Mouse (Mus musculus) bone marrow macrophage, adult 2 months (primary cell): ENCODE results near the gene Acot4. TPM values are rescaled to one million over a fixed set of nuclear protein-coding genes. Genes with fewer than 3 reads are reported as not detected.
"Not testable (repeated sequence)": the region's sequence is repeated elsewhere in the genome, so short reads cannot be mapped to it uniquely, and the experiment has no call there.

ENCODE experiments used
- H3K27ac ChIP-seq: 2 replicates; pipeline ENCODE4 v1.5.1; 2012; ENCODE audit warnings: low read depth, low read length; ENCODE audit not compliant: insufficient read depth
- H3K4me1 ChIP-seq: 2 replicates; pipeline ENCODE4 v1.6.1; 2012; ENCODE audit warnings: low read length; ENCODE audit not compliant: control insufficient read depth, insufficient read depth
- H3K4me3 ChIP-seq: 2 replicates; pipeline ENCODE4 v1.5.1; 2012; ENCODE audit warnings: mild to moderate bottlenecking, low read length, moderate library complexity; ENCODE audit not compliant: insufficient read depth
- CTCF ChIP-seq: IDR thresholded peaks from 2 replicates; pipeline ENCODE4 v1.5.1; 2012; ENCODE audit warnings: low read depth, mild to moderate bottlenecking, low read length, moderate library complexity
- POLR2A ChIP-seq: IDR thresholded peaks from 2 replicates; pipeline ENCODE4 v1.6.1; 2012; ENCODE audit warnings: mild to moderate bottlenecking, low read depth, low read length, borderline replicate concordance
- polyA plus RNA-seq: library from polyadenylated mRNA; stranded (reverse); fragments of >200 nt; gene quantifications from 2 replicates; pipeline ENCODE4 v1.2.4, GENCODE M21; 2012; ENCODE audit not compliant: missing spikeins, insufficient read depth, insufficient read length

The Acot4 gene
- polyA plus RNA-seq, 1 experiment: 0.09 TPM

- peaks cover 7% of the 10 kb centered on the region for H3K4me1 ChIP-seq
- no peak overlapping the region for H3K27ac ChIP-seq
- no peak overlapping the region for H3K4me3 ChIP-seq
- no peak for TF ChIP-seq POLR2A
- TF ChIP-seq CTCF: peak; percentile 60
Measured at GRCm38 (mm10) chr12:84030659-84031332, 7.4 kb upstream of the Acot4 start.

GRCm38 (mm10) chr12:84032854-84033253 is 5.3 kb upstream of the Acot4 start:
- H3K4me1 ChIP-seq: peaks cover 7% of the 10 kb centered on the region
- H3K4me3 ChIP-seq: no peak overlapping the region
- no peak overlapping the region for H3K27ac ChIP-seq
- TF ChIP-seq CTCF (no peak), POLR2A (no peak)

GRCm38 (mm10) chr12:84033302-84033701 is 4.9 kb upstream of the Acot4 start:
- not testable (repeated sequence) for H3K27ac ChIP-seq, H3K4me1 ChIP-seq, H3K4me3 ChIP-seq

- H3K4me1 ChIP-seq: peaks cover 7% of the 10 kb centered on the region
- TF ChIP-seq CTCF (no peak), POLR2A (no peak)
- H3K4me3 ChIP-seq: no peak overlapping the region
- H3K27ac ChIP-seq: no peak overlapping the region
Measured at GRCm38 (mm10) chr12:84034108-84034507, 4.1 kb upstream of the Acot4 start.

- peak within 1 kb of the TSS; percentile 55 for H3K4me3 ChIP-seq
- not testable (repeated sequence) for H3K27ac ChIP-seq, H3K4me1 ChIP-seq
Measured at GRCm38 (mm10) chr12:84038691-84039111, 522 bp downstream of the Acot4 start, which contains the start of gene Gm49366. Gene Gm49366, plus strand, starts transcription at chr12:84038935.

GRCm38 (mm10) chr12:84042248-84042647 is 4.1 kb downstream of the Acot4 start:
- H3K27ac ChIP-seq: no peak overlapping the region
- no peak overlapping the region for H3K4me3 ChIP-seq
- TF ChIP-seq CTCF (no peak), POLR2A (no peak)
- H3K4me1 ChIP-seq: peaks cover 6% of the 10 kb centered on the region

GRCm38 (mm10) chr12:84044045-84044444 is 5.9 kb downstream of the Acot4 start:
- TF ChIP-seq CTCF: no peak
- no peak for TF ChIP-seq POLR2A
- no peak overlapping the region for H3K4me3 ChIP-seq
- peaks cover 6% of the 10 kb centered on the region for H3K4me1 ChIP-seq
- no peak overlapping the region for H3K27ac ChIP-seq

GRCm38 (mm10) chr12:84046906-84047305 is 8.7 kb downstream of the Acot4 start:
- H3K4me3 ChIP-seq: no peak overlapping the region
- H3K4me1 ChIP-seq: peaks cover 6% of the 10 kb centered on the region
- H3K27ac ChIP-seq: no peak overlapping the region
- no peak for TF ChIP-seq POLR2A
- TF ChIP-seq CTCF: no peak

- not testable (repeated sequence) for H3K4me1 ChIP-seq, H3K4me3 ChIP-seq, H3K27ac ChIP-seq
Measured at GRCm38 (mm10) chr12:84050744-84051143, 12.6 kb downstream of the Acot4 start.

- no peak for TF ChIP-seq CTCF
- Histone ChIP-seq H3K4me3 (no peak within 1 kb of the TSS), H3K4me1 (peaks cover 3% of the 10 kb centered on the region; the same call in 1 of the 2 replicates), H3K27ac (no peak within 1 kb of the TSS)
Measured at GRCm38 (mm10) chr12:84051937-84052474, 13.8 kb downstream of the Acot4 start, which contains the start of gene Acot3. Gene Acot3, plus strand, starts transcription at chr12:84052144.

- TF ChIP-seq POLR2A: no peak
- no peak for TF ChIP-seq CTCF
- Histone ChIP-seq H3K4me1 (peaks cover 2% of the 10 kb centered on the region; the same call in 1 of the 2 replicates), H3K27ac (no peak overlapping the region), H3K4me3 (no peak overlapping the region)
Measured at GRCm38 (mm10) chr12:84052609-84053008, 14.4 kb downstream of the Acot4 start.

- Histone ChIP-seq H3K27ac (no peak overlapping the region), H3K4me1 (peaks cover 2% of the 10 kb centered on the region; the same call in 1 of the 2 replicates), H3K4me3 (peak overlapping the region; percentile 52)
- no peak for TF ChIP-seq POLR2A
- TF ChIP-seq CTCF: no peak
Measured at GRCm38 (mm10) chr12:84053173-84053572, 15.0 kb downstream of the Acot4 start.
